Mouse (Mus musculus): ENCODE measurements around the gene Gm10130.
"Not testable (repeated sequence)": the region's sequence is repeated elsewhere in the genome, so short reads cannot be mapped to it uniquely, and the experiment has no call there.

Gene Gm10130

GRCm38 (mm10) chr2:150323402-150323801, at the start of gene Gm10130:
TSS of gene Gm10130 (plus strand) at chr2:150323702.
- no peak for DNase-seq (ENCODE audit: low spot score in 2 of 2)

GRCm38 (mm10) chr2:150293669-150294068, 29.8 kb upstream of the Gm10130 start:
- no peak for DNase-seq (ENCODE audit: low spot score in 2 of 2)

GRCm38 (mm10) chr2:150299096-150299495, 24.4 kb upstream of the Gm10130 start:
- DNase-seq (ENCODE audit: low spot score in 2 of 2), result no peak

- DNase-seq (ENCODE audit: low spot score in 2 of 2), result no peak
Measured at GRCm38 (mm10) chr2:150307183-150307773, 16.2 kb upstream of the Gm10130 start.

- DNase-seq (ENCODE audit: low spot score in 2 of 2), result peak; percentile 54 to 65
Measured at GRCm38 (mm10) chr2:150310952-150311884, 12.3 kb upstream of the Gm10130 start.

- no peak for DNase-seq (ENCODE audit: low spot score in 2 of 2)
Measured at GRCm38 (mm10) chr2:150316140-150316539, 7.4 kb upstream of the Gm10130 start.

- no peak for DNase-seq (ENCODE audit: low spot score in 2 of 2)
Measured at GRCm38 (mm10) chr2:150318973-150319372, 4.5 kb upstream of the Gm10130 start.

- DNase-seq (ENCODE audit: low spot score in 2 of 2), result not testable (repeated sequence)
Measured at GRCm38 (mm10) chr2:150357136-150357535, 33.6 kb downstream of the Gm10130 start.

- peak; percentile 44 to 57 for DNase-seq (ENCODE audit: low spot score in 2 of 2)
Measured at GRCm38 (mm10) chr2:150362113-150362877, 38.8 kb downstream of the Gm10130 start, which contains the start of gene 3300002I08Rik. TSS of gene 3300002I08Rik (minus strand) at chr2:150362765.

GRCm38 (mm10) chr2:150362878-150363229, 39.4 kb downstream of the Gm10130 start:
- no peak for DNase-seq (ENCODE audit: low spot score in 2 of 2)

GRCm38 (mm10) chr2:150385553-150386106, 62.1 kb downstream of the Gm10130 start:
- DNase-seq (ENCODE audit: low spot score in 2 of 2), result not testable (repeated sequence)

- no peak for DNase-seq (ENCODE audit: low spot score in 2 of 2)
Measured at GRCm38 (mm10) chr2:150390198-150390597, 66.7 kb downstream of the Gm10130 start.

- not testable (repeated sequence) for DNase-seq (ENCODE audit: low spot score in 2 of 2)
Measured at GRCm38 (mm10) chr2:150412146-150412545, 88.6 kb downstream of the Gm10130 start.
